Mouse (Mus musculus) midbrain, postnatal 0 days (tissue): ENCODE data around the gene Rnf19b. TPM values are rescaled to one million over a fixed set of nuclear protein-coding genes. Genes with fewer than 3 reads are reported as not detected.

ENCODE experiments used
- ATAC-seq: fragments of 200-750 bp; cut with Nextera tagmentation; 2 replicates; pipeline ENCODE4 v1.8.0; 2017; ENCODE audit warnings: moderate number of reproducible peaks, mild to moderate bottlenecking, moderate TSS enrichment, moderate library complexity; ENCODE audit not compliant: low FRiP score
- DNase-seq: peaks from one replicate; pipeline ENCODE4 v3.0.0-alpha.2; 2015; ENCODE audit warnings: low spot score
- H3K27ac ChIP-seq: fragments of 300-500 bp; sonication (generic); 2 replicates; pipeline ENCODE4 v1.5.1; 2014; ENCODE audit warnings: low read depth, mild to moderate bottlenecking, low read length, mixed read lengths
- H3K27me3 ChIP-seq: fragments of 300-500 bp; sonication (generic); 2 replicates; pipeline ENCODE4 v1.6.1; 2014; ENCODE audit warnings: low read length, control low read depth, mixed read lengths; ENCODE audit not compliant: insufficient read depth
- H3K36me3 ChIP-seq: fragments of 300-500 bp; sonication (generic); 2 replicates; pipeline ENCODE4 v1.6.1; 2014; ENCODE audit warnings: low read length, control low read depth, mixed read lengths; ENCODE audit not compliant: insufficient read depth
- H3K4me1 ChIP-seq: fragments of 300-500 bp; sonication (generic); 2 replicates; pipeline ENCODE4 v1.6.1; 2014; ENCODE audit warnings: mild to moderate bottlenecking, control low read depth, antibody characterized with exemption, low read length, mixed read lengths; ENCODE audit not compliant: insufficient read depth
- H3K4me2 ChIP-seq: fragments of 300-500 bp; sonication (generic); 2 replicates; pipeline ENCODE4 v1.6.1; 2014; ENCODE audit warnings: low read depth, mild to moderate bottlenecking, low read length, mixed read lengths; ENCODE audit not compliant: poor library complexity, severe bottlenecking
- H3K4me3 ChIP-seq: fragments of 300-500 bp; sonication (generic); 2 replicates; pipeline ENCODE4 v1.5.1; 2014; ENCODE audit warnings: low read depth, mild to moderate bottlenecking, low read length, moderate library complexity
- H3K9ac ChIP-seq: fragments of 300-500 bp; sonication (generic); replicated peaks from 2 replicates; pipeline ENCODE4 v1.6.1; 2014; ENCODE audit warnings: mild to moderate bottlenecking, low read length, moderate library complexity, mixed read lengths; ENCODE audit not compliant: poor library complexity, severe bottlenecking
- H3K9me3 ChIP-seq: fragments of 300-500 bp; sonication (generic); 2 replicates; pipeline ENCODE4 v1.6.1; 2016; ENCODE audit warnings: low read length, control low read depth
- CTCF ChIP-seq: IDR thresholded peaks from 2 replicates; pipeline ENCODE4 v1.5.1; 2016; ENCODE audit warnings: antibody characterized with exemption, mild to moderate bottlenecking
- WGBS: fragments of 180-500 bp; shearing (Covaris S2); extraction: QIAGEN DNeasy Blood & Tissue Kit; methylation state at CpG from one replicate; pipeline ENCODE4 v1.1.7; 2014; 5-methylcytosine and 5-hydroxymethylcytosine counted together
- polyA plus RNA-seq: library from polyadenylated mRNA; unstranded; fragments of >200 nt; fragmentation: Nextera tagmentation; extraction: Ambion mirVana; gene quantifications from 2 replicates; pipeline ENCODE4 v1.2.1, GENCODE M21; 2015
- total RNA-seq: library from RNA; depleted of rRNA; stranded (reverse); fragments of >200 nt; gene quantifications from 2 replicates; pipeline ENCODE4 v1.2.3, GENCODE M21; 2014

Rnf19b gene
- total and polyA plus RNA-seq, 2 experiments from 2014 or later = 40.2 to 160 TPM

- WGBS = 60% methylated on average over 13 of the region's 13 CpGs
- H3K9ac ChIP-seq = no peak overlapping the region
- TF ChIP-seq CTCF = no peak
Measured at GRCm38 (mm10) chr4:129112231-129112630, 54.2 kb downstream of the Rnf19b start.

GRCm38 (mm10) chr4:129113083-129113988, 55.3 kb downstream of the Rnf19b start:
- H3K4me2 ChIP-seq = no peak overlapping the region
- H3K4me3 ChIP-seq = no peak overlapping the region
- peak; percentile 96 for DNase-seq
- peak; percentile 99 for TF ChIP-seq CTCF
- 0 out of 2 replicates have a peak, but pooled peaks cover 3% of the 10 kb centered on the region for H3K36me3 ChIP-seq
- WGBS = 28% methylated on average over 28 of the region's 28 CpGs
- no peaks in the 10 kb centered on the region for H3K27me3 ChIP-seq
- no peak overlapping the region for H3K9ac ChIP-seq
- H3K9me3 ChIP-seq = no peaks in the 10 kb centered on the region
- no peaks in the 10 kb centered on the region for H3K4me1 ChIP-seq
- H3K27ac ChIP-seq = no peak overlapping the region
- peak; percentile 67 for ATAC-seq

More at GRCm38 (mm10) chr4:129112231-129112630, 54.2 kb downstream of the Rnf19b start:
- Histone ChIP-seq H3K36me3 (0 out of 2 replicates have a peak, but pooled peaks cover 3% of the 10 kb centered on the region), H3K4me1 (no peaks in the 10 kb centered on the region), H3K4me3 (no peak overlapping the region), H3K4me2 (no peak overlapping the region), H3K9me3 (no peaks in the 10 kb centered on the region), H3K27me3 (peaks cover 5% of the 10 kb centered on the region; the same call in 1 of the 2 replicates), H3K27ac (no peak overlapping the region)
- ATAC-seq (no peak), DNase-seq (no peak)

GRCm38 (mm10) chr4:129116703-129117102, 58.6 kb downstream of the Rnf19b start:
- no peaks in the 10 kb centered on the region for H3K9me3 ChIP-seq
- 0 out of 2 replicates have a peak, but pooled peaks cover 5% of the 10 kb centered on the region for H3K4me1 ChIP-seq
- no peak overlapping the region for H3K4me3 ChIP-seq
- DNase-seq (no peak), ATAC-seq (no peak)
- no peak overlapping the region for H3K9ac ChIP-seq
- H3K27me3 ChIP-seq = peaks cover 3% of the 10 kb centered on the region; the same call in 1 of the 2 replicates
- 97% methylated on average over 8 of the region's 8 CpGs for WGBS
- TF ChIP-seq CTCF = no peak
- H3K27ac ChIP-seq = no peak overlapping the region
- 0 out of 2 replicates have a peak, but pooled peaks cover 3% of the 10 kb centered on the region for H3K36me3 ChIP-seq
- no peak overlapping the region for H3K4me2 ChIP-seq

GRCm38 (mm10) chr4:129117720-129118510, 59.8 kb downstream of the Rnf19b start:
- DNase-seq (no peak), ATAC-seq (no peak)
- no peaks in the 10 kb centered on the region for H3K36me3 ChIP-seq
- no peak overlapping the region for H3K9ac ChIP-seq
- no peak overlapping the region for H3K4me2 ChIP-seq
- H3K4me3 ChIP-seq = no peak overlapping the region
- H3K27me3 ChIP-seq = peaks cover 3% of the 10 kb centered on the region; the same call in 1 of the 2 replicates
- 87% methylated on average over 14 of the region's 14 CpGs for WGBS
- no peaks in the 10 kb centered on the region for H3K9me3 ChIP-seq
- no peak for TF ChIP-seq CTCF
- H3K4me1 ChIP-seq = 0 out of 2 replicates have a peak, but pooled peaks cover 5% of the 10 kb centered on the region
- no peak overlapping the region for H3K27ac ChIP-seq

GRCm38 (mm10) chr4:129119708-129120107, 61.6 kb downstream of the Rnf19b start:
- Histone ChIP-seq H3K9ac (peak overlapping the region; percentile 88; the same call in 1 of the 2 replicates), H3K27ac (no peak overlapping the region), H3K9me3 (no peaks in the 10 kb centered on the region), H3K4me3 (peak overlapping the region; percentile 68), H3K4me2 (peak overlapping the region; percentile 90), H3K36me3 (no peaks in the 10 kb centered on the region), H3K4me1 (0 out of 2 replicates have a peak, but pooled peaks cover 5% of the 10 kb centered on the region), H3K27me3 (peaks cover 3% of the 10 kb centered on the region; the same call in 1 of the 2 replicates)
- 75% methylated on average over 10 of the region's 10 CpGs for WGBS
- ATAC-seq (no peak), DNase-seq (no peak)
- no peak for TF ChIP-seq CTCF
